Mouse (Mus musculus): Measurements from ENCODE around the gene Rad9a. TPM values are rescaled to one million over a fixed set of nuclear protein-coding genes. Genes with fewer than 3 reads are reported as not detected.
A peak's percentile ranks its signal among the peaks of the same experiment; 100 is the strongest.

Gene Rad9a
- total RNA-seq, 2 experiments from 2014 or later = 8.7 to 10.1 TPM

- no peak for DNase-seq (ENCODE audit: extremely low spot score in 1 of 2, low spot score in 2 of 2)
- intact Hi-C loops (cut with DNase I) = loop anchor here (5.0 kb wide), 1 partner anchor 106 kb away; the partner anchor contains the start of genes Cdk2ap2 and Pitpnm1
- H3K27ac ChIP-seq = peak overlapping the region; percentile 95; the same call in 1 of the 2 replicates
- no peak overlapping the region for H3K4me3 ChIP-seq
- no peak; the same call in 1 of the 2 replicates for TF ChIP-seq CTCF (IDR thresholded peaks at IDR 0.05)
Measured at GRCm38 (mm10) chr19:4203148-4203547, 1.7 kb upstream of the Rad9a start.

- TF ChIP-seq CTCF (IDR thresholded peaks at IDR 0.05) = no peak
- H3K27ac ChIP-seq = peak overlapping the region; percentile 95
Measured at GRCm38 (mm10) chr19:4202149-4202548, 687 bp upstream of the Rad9a start.

GRCm38 (mm10) chr19:4197180-4197579 is 4.3 kb downstream of the Rad9a start:
- Histone ChIP-seq H3K4me3 (no peak overlapping the region), H3K27ac (no peak overlapping the region)
- DNase-seq (ENCODE audit: extremely low spot score in 1 of 2, low spot score in 2 of 2) = no peak
- intact Hi-C loops (cut with DNase I) = no loop called here
- TF ChIP-seq CTCF (IDR thresholded peaks at IDR 0.05) = no peak

More at GRCm38 (mm10) chr19:4202149-4202548, 687 bp upstream of the Rad9a start:
- intact Hi-C loops (cut with DNase I) = loop anchor here (5.0 kb wide), 1 partner anchor 105 kb away; the partner anchor contains the start of genes Cdk2ap2 and Pitpnm1
- no peak for DNase-seq (ENCODE audit: extremely low spot score in 1 of 2, low spot score in 2 of 2)
- peak overlapping the region; percentile 70 for H3K4me3 ChIP-seq

- Histone ChIP-seq H3K4me3 (no peak overlapping the region), H3K27ac (no peak overlapping the region)
- TF ChIP-seq CTCF (IDR thresholded peaks at IDR 0.05) = no peak
- DNase-seq (ENCODE audit: extremely low spot score in 1 of 2, low spot score in 2 of 2) = no peak
- intact Hi-C loops (cut with DNase I) = no loop called here
Measured at GRCm38 (mm10) chr19:4196548-4196947, 4.9 kb downstream of the Rad9a start.

GRCm38 (mm10) chr19:4196048-4196447 is 5.4 kb downstream of the Rad9a start:
- no peak for DNase-seq (ENCODE audit: extremely low spot score in 1 of 2, low spot score in 2 of 2)
- TF ChIP-seq CTCF (IDR thresholded peaks at IDR 0.05) = no peak
- intact Hi-C loops (cut with DNase I) = no loop called here
- Histone ChIP-seq H3K27ac (no peak overlapping the region), H3K4me3 (no peak overlapping the region)

- no peak for DNase-seq (ENCODE audit: extremely low spot score in 1 of 2, low spot score in 2 of 2)
- H3K4me3 ChIP-seq = no peak overlapping the region
- no peak for TF ChIP-seq CTCF (IDR thresholded peaks at IDR 0.05)
- intact Hi-C loops (cut with DNase I) = no loop called here
- H3K27ac ChIP-seq = no peak overlapping the region
Measured at GRCm38 (mm10) chr19:4194776-4195650, 6.4 kb downstream of the Rad9a start.

- TF ChIP-seq CTCF (IDR thresholded peaks at IDR 0.05) = no peak
- intact Hi-C loops (cut with DNase I) = no loop called here
- DNase-seq (ENCODE audit: extremely low spot score in 1 of 2, low spot score in 2 of 2) = no peak
- Histone ChIP-seq H3K4me3 (no peak overlapping the region), H3K27ac (no peak overlapping the region)
Measured at GRCm38 (mm10) chr19:4194021-4194724, 7.3 kb downstream of the Rad9a start.

- H3K4me3 ChIP-seq = peak overlapping the region; percentile 97
- DNase-seq (ENCODE audit: extremely low spot score in 1 of 2, low spot score in 2 of 2) = no peak
- no peak for TF ChIP-seq CTCF (IDR thresholded peaks at IDR 0.05)
- peak overlapping the region; percentile 98 for H3K27ac ChIP-seq
- intact Hi-C loops (cut with DNase I) = no loop called here
Measured at GRCm38 (mm10) chr19:4193129-4193528, 8.3 kb downstream of the Rad9a start.

- TF ChIP-seq CTCF (IDR thresholded peaks at IDR 0.05) = no peak
- intact Hi-C loops (cut with DNase I) = loop anchor here (1.0 kb wide), 1 partner anchor 23 kb away; no protein-coding TSS in a partner anchor
- H3K27ac ChIP-seq = peak overlapping the region; percentile 98
- peak overlapping the region; percentile 97 for H3K4me3 ChIP-seq
- no peak for DNase-seq (ENCODE audit: extremely low spot score in 1 of 2, low spot score in 2 of 2)
Measured at GRCm38 (mm10) chr19:4192251-4192985, 9.0 kb downstream of the Rad9a start.

- intact Hi-C loops (cut with DNase I) = loop anchor here (1.0 kb wide), 1 partner anchor 22 kb away; no protein-coding TSS in a partner anchor
Measured at GRCm38 (mm10) chr19:4191528-4192250, 9.8 kb downstream of the Rad9a start, which contains the start of gene Ppp1ca. Gene Ppp1ca (plus strand): TSS chr19:4192065.

More at GRCm38 (mm10) chr19:4191528-4192250, 9.8 kb downstream of the Rad9a start, which contains the start of gene Ppp1ca:
- Histone ChIP-seq H3K27ac (peak within 1 kb of the TSS; percentile 98), H3K4me3 (peak within 1 kb of the TSS; percentile 97)
- peak; percentile 92 to 96 for DNase-seq (ENCODE audit: extremely low spot score in 1 of 2, low spot score in 2 of 2)
- TF ChIP-seq CTCF (IDR thresholded peaks at IDR 0.05) = peak; percentile 81

Data from left cerebral cortex, adult 2 months (tissue).